Mouse (Mus musculus): ENCODE measurements around the gene Olfr482.

The Olfr482 gene

DNA sequence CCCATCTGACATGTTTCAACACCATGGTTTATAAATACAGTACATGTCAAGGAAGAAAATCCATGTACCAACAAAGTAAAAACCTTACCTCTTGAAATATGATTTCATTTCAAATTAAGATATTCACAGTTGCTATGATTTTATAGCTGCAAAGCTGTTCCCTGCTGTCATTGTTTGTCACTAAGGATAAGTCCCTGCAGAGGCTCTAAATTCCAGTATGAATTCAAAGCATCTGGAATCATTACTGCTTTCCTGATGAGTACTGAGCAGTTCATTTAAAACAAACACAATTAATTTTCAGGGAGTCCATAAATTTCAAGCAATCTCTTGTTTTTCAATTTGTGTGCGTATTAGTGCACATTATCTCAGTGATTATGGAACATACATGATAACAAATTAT lies at the start of gene Olfr482:
Gene Olfr482 (minus strand): TSS at position 101 of the 400 bp plus-strand sequence.
- in situ Hi-C loops (cut with MboI, MseI) = no loop called here

GRCm38 (mm10) chr7:108127349-108127748 lies 30.0 kb upstream of the Olfr482 start, which contains the start of gene Olfr484:
Gene Olfr484 (minus strand): TSS chr7:108127449.
- in situ Hi-C loops (cut with MboI, MseI) = no loop called here

GRCm38 (mm10) chr7:108121416-108121815 lies 24.0 kb upstream of the Olfr482 start:
- in situ Hi-C loops (cut with MboI, MseI) = no loop called here

- in situ Hi-C loops (cut with MboI, MseI) = no loop called here
Observed at GRCm38 (mm10) chr7:108120681-108121080, 23.3 kb upstream of the Olfr482 start.

- in situ Hi-C loops (cut with MboI, MseI) = no loop called here
Observed at GRCm38 (mm10) chr7:108100549-108100948, 3.2 kb upstream of the Olfr482 start, which contains the start of gene Olfr483. Gene Olfr483 (plus strand): TSS chr7:108100849.

DNA sequence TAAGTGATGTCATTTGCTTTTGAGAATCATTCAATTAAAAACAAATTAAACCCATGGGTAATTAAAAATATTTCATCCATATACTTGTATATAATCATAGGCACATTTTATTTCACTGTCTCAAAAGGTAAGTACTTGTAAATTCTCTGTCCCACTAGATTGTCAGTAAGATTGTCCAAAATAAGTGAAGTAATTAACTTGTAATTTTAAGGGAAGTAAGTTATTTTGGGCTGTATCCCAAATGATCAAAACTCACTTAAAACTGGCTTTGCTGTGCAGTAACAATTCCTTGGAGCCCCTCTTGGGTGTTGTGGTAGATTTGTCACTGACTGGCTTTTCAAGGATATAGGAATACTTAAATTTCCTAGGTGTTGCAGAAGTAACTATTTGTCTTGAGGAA lies 17.8 kb downstream of the Olfr482 start, which contains the start of gene Olfr481:
Gene Olfr481 (plus strand): TSS at position 301 of the 400 bp plus-strand sequence.
- in situ Hi-C loops (cut with MboI, MseI) = no loop called here

- in situ Hi-C loops (cut with MboI, MseI) = loop anchor here in 1 of 2 experiments (25.0 kb wide), 1 partner anchor 1220 kb away; no protein-coding TSS in a partner anchor
Observed at GRCm38 (mm10) chr7:108067246-108067645, 30.1 kb downstream of the Olfr482 start, which contains the start of gene Olfr480. Gene Olfr480 (minus strand): TSS chr7:108067346.

GRCm38 (mm10) chr7:108050393-108050792 lies 47.0 kb downstream of the Olfr482 start, which contains the start of gene Olfr479:
Gene Olfr479 (plus strand): TSS chr7:108050693.
- in situ Hi-C loops (cut with MboI, MseI) = loop anchor here in 1 of 2 experiments (25.0 kb wide), 1 partner anchor 1237 kb away; no protein-coding TSS in a partner anchor
